Mouse (Mus musculus) heart, embryonic 14.5 days (tissue): ENCODE measurements around the gene Akap1. TPM values are rescaled to one million over a fixed set of nuclear protein-coding genes. Genes with fewer than 3 reads are reported as not detected.

ENCODE experiments used
- ATAC-seq: fragments of 200-750 bp; cut with Nextera tagmentation; 2 replicates; pipeline ENCODE4 v1.8.0; 2017; ENCODE audit warnings: low read depth, moderate TSS enrichment; ENCODE audit not compliant: insufficient number of reproducible peaks, insufficient read depth, low FRiP score
- H3K27ac ChIP-seq, 2 experiments: fragments of 200-500 bp in 1 of 2; fragments of 300-500 bp in 1 of 2; sonication (generic) in 1 of 2; replicated peaks in 1 of 2; 2 replicates each; pipeline ENCODE4 v1.5.1; 2012 to 2014; ENCODE audit warnings: low read depth in 2 of 2, low read length in 2 of 2, control low read depth in 1 of 2, mild to moderate bottlenecking in 1 of 2, mixed read lengths in 1 of 2; ENCODE audit not compliant: control insufficient read depth in 1 of 2, insufficient read depth in 1 of 2
- H3K27me3 ChIP-seq: fragments of 300-500 bp; sonication (generic); 2 replicates; pipeline ENCODE4 v1.6.1; 2014; ENCODE audit warnings: mild to moderate bottlenecking, low read length, control low read depth; ENCODE audit not compliant: control insufficient read depth, insufficient read depth
- H3K36me3 ChIP-seq: fragments of 300-500 bp; sonication (generic); 2 replicates; pipeline ENCODE4 v1.6.1; 2014; ENCODE audit warnings: mild to moderate bottlenecking, control low read depth, low read length, mixed read lengths; ENCODE audit not compliant: control insufficient read depth, insufficient read depth
- H3K4me1 ChIP-seq, 2 experiments: fragments of 200-500 bp in 1 of 2; fragments of 300-500 bp in 1 of 2; sonication (generic) in 1 of 2; 2 replicates each; pipeline ENCODE4 v1.6.1; 2012 to 2014; ENCODE audit warnings: low read length in 2 of 2, control low read depth in 1 of 2, mixed read lengths in 1 of 2; ENCODE audit not compliant: control insufficient read depth in 2 of 2, insufficient read depth in 2 of 2
- H3K4me2 ChIP-seq: fragments of 300-500 bp; sonication (generic); 2 replicates; pipeline ENCODE4 v1.6.1; 2014; ENCODE audit warnings: mild to moderate bottlenecking, low read length
- H3K4me3 ChIP-seq, 2 experiments: fragments of 200-500 bp in 1 of 2; fragments of 300-500 bp in 1 of 2; sonication (generic) in 1 of 2; 2 replicates each; pipeline ENCODE4 v1.5.1; 2012 to 2014; ENCODE audit warnings: low read length in 2 of 2, mild to moderate bottlenecking in 2 of 2, control low read depth in 1 of 2, low read depth in 1 of 2, moderate library complexity in 1 of 2; ENCODE audit not compliant: control insufficient read depth in 1 of 2, insufficient read depth in 1 of 2
- H3K9ac ChIP-seq: fragments of 300-500 bp; sonication (generic); 2 replicates; pipeline ENCODE4 v1.6.1; 2014; ENCODE audit warnings: mild to moderate bottlenecking, low read length
- H3K9me3 ChIP-seq: fragments of 300-500 bp; sonication (generic); 2 replicates; pipeline ENCODE4 v1.6.1; 2016; ENCODE audit warnings: low read length, control low read depth; ENCODE audit not compliant: control insufficient read depth
- WGBS: fragments of 180-500 bp; shearing (Covaris S2); extraction: QIAGEN DNeasy Blood & Tissue Kit; methylation state at CpG from one replicate; pipeline ENCODE4 v1.1.7; 2014; 5-methylcytosine and 5-hydroxymethylcytosine counted together
- polyA plus RNA-seq: library from polyadenylated mRNA; unstranded; fragments of >200 nt; fragmentation: Nextera tagmentation; extraction: Ambion mirVana; gene quantifications from 2 replicates; pipeline ENCODE4 v1.2.1, GENCODE M21; 2014

Akap1 gene
- polyA plus RNA-seq, 1 experiment from 2014 or later, result 42.0 TPM

DNA sequence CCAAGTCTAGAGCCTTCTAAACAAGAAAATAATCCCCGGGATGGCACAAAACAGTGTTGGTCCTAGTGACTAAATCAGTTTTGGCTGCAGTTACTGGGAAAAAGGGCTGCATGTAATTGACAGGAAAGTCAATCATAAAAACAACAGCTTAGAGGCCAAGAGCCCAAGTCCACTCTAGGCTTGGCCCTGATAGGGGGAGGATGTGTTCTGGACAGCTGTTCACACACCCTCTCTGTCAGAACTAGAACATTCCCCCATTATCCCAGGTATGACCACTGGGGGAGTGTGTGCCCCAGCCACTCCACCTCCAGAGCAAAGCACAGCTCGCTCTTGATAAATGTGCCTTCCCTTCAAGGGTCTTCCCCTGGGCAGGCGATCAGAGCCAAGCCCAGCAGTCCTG lies 14.7 kb downstream of the Akap1 start:
- Histone ChIP-seq H3K9ac (peak overlapping the region; percentile 70), H3K4me3 (no peak overlapping the region), H3K4me1 (peaks cover 31 to 46% of the 10 kb centered on the region in 2 experiments), H3K9me3 (no peaks in the 10 kb centered on the region), H3K27ac (peak overlapping the region; percentile 97 to 98), H3K27me3 (no peaks in the 10 kb centered on the region), H3K36me3 (peaks cover 14% of the 10 kb centered on the region), H3K4me2 (peak overlapping the region; percentile 60)
- WGBS, result 28% methylated on average over 3 of the region's 3 CpGs
- peak; percentile 57 for ATAC-seq

DNA sequence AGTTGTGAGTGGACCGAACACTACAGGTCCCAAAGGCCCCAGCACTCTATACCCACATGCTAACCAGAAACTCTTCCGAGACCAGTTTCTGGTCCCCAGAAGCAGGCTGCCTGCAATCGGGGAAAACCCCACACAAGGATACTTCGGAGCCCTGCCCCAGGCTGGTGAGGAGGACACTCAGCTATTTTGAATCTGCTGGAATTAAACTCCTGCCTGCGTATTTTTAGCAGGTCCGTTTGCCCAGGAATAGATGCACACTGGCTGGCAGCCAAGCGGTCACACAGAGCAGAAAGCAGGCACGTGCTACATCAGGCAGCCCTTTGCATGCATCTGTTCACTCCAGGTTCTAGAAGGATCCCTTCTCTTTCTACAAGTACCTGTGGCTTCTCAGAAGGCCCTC lies 15.1 kb downstream of the Akap1 start:
- peak; percentile 51; the same call in 1 of the 2 replicates for ATAC-seq
- WGBS, result 20% methylated on average over 8 of the region's 8 CpGs
- H3K4me3 ChIP-seq, result peak overlapping the region; percentile 10 to 11; a peak in 2 of 4 replicates
- H3K4me1 ChIP-seq, result peaks cover 35 to 51% of the 10 kb centered on the region in 2 experiments
- H3K27me3 ChIP-seq, result no peaks in the 10 kb centered on the region
- H3K36me3 ChIP-seq, result peaks cover 18% of the 10 kb centered on the region
- no peaks in the 10 kb centered on the region for H3K9me3 ChIP-seq
- peak overlapping the region; percentile 97 to 98 for H3K27ac ChIP-seq
- peak overlapping the region; percentile 70 for H3K9ac ChIP-seq
- peak overlapping the region; percentile 60 for H3K4me2 ChIP-seq

DNA sequence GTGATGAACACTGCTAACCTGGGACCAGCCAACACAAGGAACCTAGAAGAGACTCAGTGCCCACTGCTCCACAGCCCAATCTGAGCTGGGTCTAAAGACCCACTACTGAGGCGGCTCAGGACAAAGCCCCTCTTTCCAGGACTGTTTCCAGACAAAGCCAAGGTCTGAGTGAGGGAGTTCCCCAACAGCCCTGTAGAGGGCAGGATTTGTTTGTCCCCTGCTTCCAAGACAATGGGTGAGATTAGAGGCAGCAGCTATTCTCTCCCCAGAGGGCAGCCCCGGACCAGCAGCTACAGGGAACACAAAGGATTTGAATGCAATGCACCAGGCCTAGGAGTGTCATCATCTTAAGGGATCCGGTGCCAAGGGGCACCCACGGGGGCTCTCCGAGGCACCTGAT lies 15.8 kb downstream of the Akap1 start:
- Histone ChIP-seq H3K4me1 (peaks cover 41 to 57% of the 10 kb centered on the region in 2 experiments), H3K36me3 (peaks cover 25% of the 10 kb centered on the region), H3K4me3 (peak overlapping the region; percentile 10 to 11; a peak in 1 of 4 replicates), H3K4me2 (peak overlapping the region; percentile 60), H3K27ac (peak overlapping the region; percentile 97 to 98), H3K27me3 (no peaks in the 10 kb centered on the region), H3K9ac (peak overlapping the region; percentile 70), H3K9me3 (no peaks in the 10 kb centered on the region)
- WGBS, result 15% methylated on average over 5 of the region's 5 CpGs
- ATAC-seq, result peak; percentile 51

DNA sequence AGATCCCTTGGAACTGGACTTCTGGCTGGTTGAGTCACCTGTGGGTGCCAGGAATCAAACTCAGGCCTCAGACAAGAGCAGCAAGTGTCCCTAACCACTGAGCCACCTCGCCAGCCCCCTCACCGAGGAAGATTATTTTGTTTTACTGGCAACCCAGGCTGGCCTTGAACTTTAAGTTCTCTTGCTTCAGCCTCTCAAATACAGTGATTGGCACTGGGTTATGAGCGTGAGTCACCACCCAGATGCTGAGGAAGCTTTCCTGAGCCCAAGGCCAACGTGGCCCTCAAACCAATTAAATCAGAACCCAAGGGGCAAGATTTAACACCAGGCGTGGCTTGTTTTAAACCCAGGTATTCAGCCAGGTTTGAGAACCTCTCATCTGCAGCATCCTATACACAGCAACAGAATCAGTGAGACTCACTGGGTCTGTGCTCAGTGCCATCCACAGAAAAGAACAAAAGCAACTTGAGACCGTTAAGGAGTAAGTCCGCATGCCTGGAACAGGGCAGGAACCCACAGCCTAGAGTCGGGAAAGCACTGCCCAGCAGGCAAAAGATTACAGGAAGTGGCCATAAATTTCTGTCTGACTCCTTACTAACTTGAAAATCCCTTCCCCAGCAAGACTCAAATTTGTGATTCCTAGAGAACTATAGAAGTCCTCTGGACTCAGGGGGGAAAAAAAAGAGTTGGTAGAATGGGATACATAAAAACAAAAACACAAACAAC lies 16.9 kb downstream of the Akap1 start:
- WGBS, result 75% methylated on average over 8 of the region's 8 CpGs
- H3K27ac ChIP-seq, result peak overlapping the region in 1 of 2 experiments; percentile 98; a peak in 2 of 4 replicates
- ATAC-seq, result no peak
- no peak overlapping the region for H3K4me2 ChIP-seq
- peaks cover 39 to 60% of the 10 kb centered on the region in 2 experiments for H3K4me1 ChIP-seq
- no peaks in the 10 kb centered on the region for H3K27me3 ChIP-seq
- no peaks in the 10 kb centered on the region for H3K9me3 ChIP-seq
- H3K36me3 ChIP-seq, result peaks cover 31% of the 10 kb centered on the region
- H3K9ac ChIP-seq, result no peak overlapping the region
- no peak overlapping the region for H3K4me3 ChIP-seq

DNA sequence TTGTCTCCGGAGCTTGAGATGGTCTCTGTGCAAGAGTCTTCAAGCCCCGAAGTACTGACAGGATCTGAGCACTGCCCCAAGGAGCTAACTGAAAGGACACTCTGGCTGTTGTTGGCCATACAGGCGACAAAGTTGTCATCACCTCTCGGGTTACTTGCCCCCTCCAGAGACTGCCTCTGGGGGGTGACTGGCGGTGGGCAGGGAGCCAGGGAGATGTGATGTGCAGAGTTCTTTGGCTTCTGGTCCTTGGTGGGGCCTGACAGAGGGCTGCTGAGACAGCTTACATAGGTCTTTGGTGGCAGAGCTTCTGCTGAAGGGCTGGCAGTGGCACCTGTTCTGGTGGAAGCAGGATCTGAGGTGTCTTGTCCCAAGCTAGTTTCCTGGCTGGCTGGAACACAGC lies 20.0 kb downstream of the Akap1 start:
- Histone ChIP-seq H3K27me3 (no peaks in the 10 kb centered on the region), H3K9me3 (no peaks in the 10 kb centered on the region), H3K27ac (0 out of 4 replicates have a peak overlapping the region, but pooled peaks of 1 of the 2 experiments have one; percentile 11), H3K4me3 (no peak overlapping the region), H3K4me2 (0 out of 2 replicates have a peak overlapping the region, but pooled peaks have one; percentile 6), H3K9ac (peak overlapping the region; percentile 6; the same call in 1 of the 2 replicates), H3K4me1 (peaks cover 38 to 65% of the 10 kb centered on the region in 2 experiments), H3K36me3 (peaks cover 41% of the 10 kb centered on the region)
- WGBS, result 34% methylated on average over 5 of the region's 5 CpGs
- ATAC-seq, result no peak

DNA sequence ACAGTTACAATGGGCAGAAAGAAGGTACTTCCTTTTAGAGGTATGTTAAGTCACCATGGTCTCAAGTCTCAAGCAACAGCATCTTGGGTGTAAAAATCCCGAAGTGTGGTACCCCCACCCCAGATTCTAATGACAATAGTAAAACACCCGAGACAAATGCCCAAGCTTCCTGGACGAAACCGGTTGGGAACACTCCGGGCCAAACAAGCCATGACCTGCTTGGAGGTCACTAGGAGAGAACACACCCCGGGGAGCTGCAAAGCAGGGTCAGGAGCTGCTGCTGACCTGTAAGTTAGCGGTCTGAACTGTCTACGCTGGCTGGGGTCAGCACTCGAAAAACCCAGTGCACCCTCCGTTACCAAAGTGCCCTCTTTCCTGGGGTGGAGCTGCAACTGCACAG lies 21.1 kb downstream of the Akap1 start:
- Histone ChIP-seq H3K27me3 (no peaks in the 10 kb centered on the region), H3K4me2 (no peak overlapping the region), H3K27ac (no peak overlapping the region), H3K9me3 (no peaks in the 10 kb centered on the region), H3K4me1 (peaks cover 27 to 55% of the 10 kb centered on the region in 2 experiments), H3K4me3 (no peak overlapping the region), H3K36me3 (peaks cover 51% of the 10 kb centered on the region), H3K9ac (no peak overlapping the region)
- no peak for ATAC-seq
- WGBS, result 82% methylated on average over 10 of the region's 10 CpGs

DNA sequence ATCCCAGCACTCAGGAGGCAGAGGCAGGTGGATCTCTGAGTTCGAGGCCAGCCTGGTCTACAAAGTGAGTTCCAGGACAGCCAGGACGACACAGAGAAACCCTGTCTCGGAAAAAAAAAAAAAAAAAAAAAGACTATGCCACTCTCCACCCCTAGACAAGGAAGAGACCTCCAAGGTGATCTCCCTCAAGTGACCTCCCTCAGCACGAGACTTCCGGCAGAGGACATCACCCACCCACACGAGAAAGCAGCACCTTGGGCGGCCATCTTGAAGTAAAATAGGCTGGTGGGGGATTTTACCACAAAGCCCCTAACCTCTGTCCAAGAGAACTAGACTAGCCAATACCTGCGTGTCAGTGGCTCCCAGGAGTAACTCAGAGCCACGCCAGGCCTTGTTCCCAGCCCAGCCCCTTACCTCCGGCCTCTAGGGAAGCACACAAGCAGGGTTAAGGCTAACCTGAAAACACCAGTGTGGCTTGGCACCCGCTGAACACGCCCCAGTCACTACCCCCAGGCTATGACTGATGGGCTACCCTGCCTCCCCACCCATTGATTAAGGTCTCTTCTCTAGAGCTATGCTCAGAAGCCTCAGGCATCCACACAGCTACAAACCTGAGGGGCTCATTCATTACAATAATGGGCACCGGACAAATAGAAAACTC lies 21.9 kb downstream of the Akap1 start:
- no peak overlapping the region for H3K4me3 ChIP-seq
- peaks cover 23 to 47% of the 10 kb centered on the region in 2 experiments for H3K4me1 ChIP-seq
- H3K27me3 ChIP-seq, result no peaks in the 10 kb centered on the region
- H3K4me2 ChIP-seq, result no peak overlapping the region
- ATAC-seq, result no peak
- peaks cover 59% of the 10 kb centered on the region for H3K36me3 ChIP-seq
- peak overlapping the region in 1 of 2 experiments; percentile 98; a peak in 3 of 4 replicates for H3K27ac ChIP-seq
- no peak overlapping the region for H3K9ac ChIP-seq
- H3K9me3 ChIP-seq, result no peaks in the 10 kb centered on the region
- 93% methylated on average over 13 of the region's 13 CpGs for WGBS
